Mouse (Mus musculus): ENCODE measurements around the gene Il3.

GRCm38 (mm10) chr11:54271437-54271949 is 4.4 kb upstream of the Il3 start:
- TF ChIP-seq CTCF (IDR thresholded peaks at IDR 0.05; ENCODE audit: low read depth) (no peak), EP300 (IDR thresholded peaks at IDR 0.05; ENCODE audit: low read depth) (no peak)

Measured in liver, embryonic 14.5 days (tissue).